Mouse (Mus musculus): Measurements from ENCODE around the gene Mcl1.
"Not testable (repeated sequence)": the region's sequence is repeated elsewhere in the genome, so short reads cannot be mapped to it uniquely, and the experiment has no call there.

Mcl1 gene

DNA sequence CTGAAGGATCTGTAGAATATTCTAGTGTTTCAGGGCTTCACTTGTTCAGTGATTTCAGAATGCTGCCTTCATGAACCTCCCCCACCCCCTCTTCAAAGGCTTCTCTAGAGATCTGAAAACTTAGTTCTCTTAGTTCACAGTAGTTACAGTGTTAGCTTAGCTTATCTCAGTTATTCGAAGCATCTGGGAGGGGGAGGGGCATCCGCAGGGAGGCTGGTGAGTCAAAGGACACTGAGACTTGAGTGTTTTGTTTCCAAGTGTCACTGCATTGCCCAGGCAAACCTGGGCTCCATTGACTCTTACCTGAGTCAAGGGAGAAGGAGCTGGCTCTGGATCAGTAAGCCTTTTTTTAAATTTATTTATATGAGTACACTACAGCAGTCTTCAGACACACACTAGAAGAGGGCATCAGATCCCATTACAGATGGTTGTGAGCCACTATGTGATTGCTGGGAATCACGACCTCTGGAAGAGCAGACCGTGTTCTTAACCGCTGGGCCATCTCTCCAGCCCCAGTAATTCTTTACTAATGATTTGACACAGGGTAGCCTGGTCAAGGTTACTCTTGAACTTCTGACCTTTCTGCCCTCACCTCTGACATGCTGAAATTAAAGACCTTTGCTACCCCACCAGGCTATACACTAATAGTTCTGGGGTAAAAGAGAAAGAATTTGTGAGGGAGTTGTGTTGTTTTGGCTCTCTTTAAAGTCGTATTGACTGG, 7.7 kb downstream of the Mcl1 start:
- DNase-seq (ENCODE audit: extremely low read depth, low read depth, low spot score) = no peak

DNA sequence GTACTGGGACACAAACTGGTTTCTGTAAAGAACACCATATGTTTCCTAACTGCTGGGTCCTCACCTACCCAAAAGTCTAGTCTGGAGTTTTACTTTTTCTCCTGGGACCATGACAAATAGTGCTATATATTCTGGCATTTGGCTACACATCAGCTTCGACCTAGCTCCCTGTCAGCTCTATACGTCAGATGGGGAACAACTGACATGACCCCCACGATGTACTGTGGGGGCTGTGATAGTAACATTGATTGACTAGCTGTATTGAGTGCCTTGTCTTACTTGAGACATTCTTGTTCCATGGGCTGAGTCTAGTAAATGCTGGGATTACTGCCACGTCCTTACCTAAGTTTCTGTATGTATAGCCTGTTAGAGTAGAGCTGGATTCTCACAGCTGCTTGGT, 8.9 kb downstream of the Mcl1 start:
- DNase-seq (ENCODE audit: extremely low read depth, low read depth, low spot score) = no peak

DNA sequence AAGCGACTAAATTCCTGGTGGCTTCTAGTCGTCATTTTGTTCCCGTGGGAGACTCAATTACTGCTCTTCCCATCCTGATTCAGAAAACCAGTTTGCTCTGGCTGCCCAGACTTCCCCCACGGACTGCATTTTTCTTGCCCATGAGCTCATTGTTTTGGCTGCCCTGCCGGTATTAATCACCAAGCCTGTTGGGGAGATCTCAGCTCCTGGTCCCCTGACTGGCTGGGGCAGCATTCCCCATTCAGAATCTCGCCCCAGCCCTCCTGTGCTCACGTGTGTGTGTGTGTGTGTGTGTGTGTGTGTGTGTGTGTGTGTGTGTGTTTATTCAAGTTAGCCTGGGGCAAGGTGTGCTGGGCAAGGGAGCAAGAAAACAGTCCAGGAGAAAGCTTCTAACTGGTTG, 9.4 kb downstream of the Mcl1 start:
- DNase-seq (ENCODE audit: extremely low read depth, low read depth, low spot score) = no peak

DNA sequence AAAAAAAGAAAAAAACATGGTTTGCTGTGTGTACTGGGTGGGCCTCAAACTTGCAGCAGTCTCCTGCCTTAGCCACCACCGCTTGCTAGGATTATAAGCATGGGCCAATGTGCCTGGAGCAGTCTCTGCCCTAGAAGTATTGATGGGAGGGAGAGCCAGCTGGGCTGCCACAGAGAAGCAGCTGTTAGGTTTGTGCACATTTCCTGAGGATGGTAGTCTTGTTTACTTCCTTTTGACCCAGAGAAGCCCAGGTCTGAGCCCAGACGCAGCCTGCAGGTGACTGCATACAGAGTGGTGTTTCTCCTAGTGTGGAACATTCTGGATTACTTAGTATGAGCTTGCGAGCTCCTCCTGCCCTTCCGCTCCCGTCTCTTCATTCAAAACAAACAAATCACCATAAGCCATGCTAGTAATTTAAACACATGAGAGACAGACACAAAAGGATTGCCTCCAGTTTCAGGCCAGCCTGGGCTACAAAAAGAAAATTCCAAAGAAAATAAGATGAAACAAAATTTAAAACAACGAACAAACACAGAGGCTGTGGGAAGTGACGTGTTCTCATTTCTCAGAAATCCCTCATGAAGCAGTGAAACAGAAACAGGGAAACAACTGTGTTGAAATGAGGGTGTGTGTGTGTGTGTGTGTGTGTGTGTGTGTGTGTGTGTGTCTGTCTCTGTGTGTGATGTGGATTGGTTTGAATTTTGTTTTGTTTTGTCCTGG, 10.2 kb downstream of the Mcl1 start:
- DNase-seq (ENCODE audit: extremely low read depth, low read depth, low spot score) = no peak

DNA sequence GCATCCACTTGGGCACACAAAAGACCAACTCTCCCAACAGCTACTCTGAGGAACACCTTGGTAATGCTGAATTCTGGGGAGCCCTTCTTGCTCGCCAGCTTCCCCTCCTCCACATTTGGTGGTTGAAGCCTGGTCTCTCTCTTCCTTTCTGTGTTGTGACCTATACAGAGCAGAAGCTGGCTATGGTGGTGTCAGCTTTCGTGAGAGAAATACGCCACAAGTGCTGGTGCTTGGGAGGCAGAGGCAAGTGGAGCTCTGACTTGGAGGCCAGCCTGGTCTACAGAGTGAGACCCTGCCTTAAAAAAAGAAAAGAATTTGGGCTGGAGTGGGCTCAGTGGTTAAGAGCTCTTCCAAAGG, 10.7 kb downstream of the Mcl1 start:
- no peak for DNase-seq (ENCODE audit: extremely low read depth, low read depth, low spot score)

DNA sequence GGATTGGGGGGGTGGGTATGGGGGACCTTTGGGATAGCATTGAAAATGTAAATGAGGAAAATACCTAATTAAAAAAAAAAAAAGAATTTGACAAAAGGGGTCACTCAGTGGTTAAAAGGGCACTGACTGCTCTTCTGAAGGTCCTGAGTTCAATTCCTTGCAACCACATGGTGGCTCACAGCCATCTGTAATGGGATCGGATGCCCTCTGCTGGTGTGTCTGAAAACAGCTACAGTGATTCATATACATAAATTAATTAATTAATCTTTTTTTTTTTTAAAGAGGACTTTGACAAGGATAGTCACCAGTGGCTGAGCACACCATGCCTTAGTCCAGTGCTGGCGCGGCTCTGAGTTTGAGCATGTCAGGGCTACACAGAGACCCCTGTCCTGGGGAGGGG, 11.8 kb downstream of the Mcl1 start:
- not testable (repeated sequence) for DNase-seq (ENCODE audit: extremely low read depth, low read depth, low spot score)

DNA sequence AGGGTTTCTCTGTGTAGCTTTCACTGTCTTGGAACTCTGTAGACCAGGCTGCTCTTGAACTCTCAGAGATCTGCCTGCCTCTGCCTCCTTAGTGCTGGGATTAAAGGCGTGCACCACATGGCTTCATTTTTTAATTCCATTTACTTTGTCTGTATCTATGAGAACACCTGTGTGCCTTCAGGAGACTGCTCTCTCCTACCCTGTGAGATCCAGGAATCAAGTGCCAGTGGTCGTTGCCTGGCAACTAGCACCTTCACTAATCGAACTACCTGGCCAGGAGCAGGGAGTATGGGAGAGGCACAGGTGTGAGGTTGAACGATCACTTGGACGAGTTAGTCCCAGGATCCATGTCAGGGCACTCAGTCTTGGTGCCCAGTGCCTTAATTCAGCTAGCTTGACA, 12.6 kb downstream of the Mcl1 start:
- no peak for DNase-seq (ENCODE audit: extremely low read depth, low read depth, low spot score)

DNA sequence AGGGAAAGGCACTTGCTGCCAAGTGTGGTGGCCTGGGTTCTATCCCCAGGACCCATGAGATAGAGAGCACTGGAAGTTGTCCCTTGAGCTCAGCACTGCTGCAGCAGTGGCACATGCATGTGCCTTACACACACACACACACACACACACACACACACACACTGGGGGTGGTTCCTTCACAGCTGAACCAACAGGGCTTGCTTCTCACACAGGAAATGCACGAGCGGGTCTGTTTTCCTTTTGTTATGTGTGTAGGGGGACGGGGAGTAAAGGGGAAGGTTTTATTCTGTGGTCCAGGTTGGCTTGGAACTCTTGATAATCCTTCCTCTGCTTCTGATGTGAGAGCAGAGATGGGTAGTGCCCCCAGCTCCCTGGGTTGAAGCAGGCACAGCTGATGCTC, 13.9 kb downstream of the Mcl1 start:
- no peak for DNase-seq (ENCODE audit: extremely low read depth, low read depth, low spot score)

DNA sequence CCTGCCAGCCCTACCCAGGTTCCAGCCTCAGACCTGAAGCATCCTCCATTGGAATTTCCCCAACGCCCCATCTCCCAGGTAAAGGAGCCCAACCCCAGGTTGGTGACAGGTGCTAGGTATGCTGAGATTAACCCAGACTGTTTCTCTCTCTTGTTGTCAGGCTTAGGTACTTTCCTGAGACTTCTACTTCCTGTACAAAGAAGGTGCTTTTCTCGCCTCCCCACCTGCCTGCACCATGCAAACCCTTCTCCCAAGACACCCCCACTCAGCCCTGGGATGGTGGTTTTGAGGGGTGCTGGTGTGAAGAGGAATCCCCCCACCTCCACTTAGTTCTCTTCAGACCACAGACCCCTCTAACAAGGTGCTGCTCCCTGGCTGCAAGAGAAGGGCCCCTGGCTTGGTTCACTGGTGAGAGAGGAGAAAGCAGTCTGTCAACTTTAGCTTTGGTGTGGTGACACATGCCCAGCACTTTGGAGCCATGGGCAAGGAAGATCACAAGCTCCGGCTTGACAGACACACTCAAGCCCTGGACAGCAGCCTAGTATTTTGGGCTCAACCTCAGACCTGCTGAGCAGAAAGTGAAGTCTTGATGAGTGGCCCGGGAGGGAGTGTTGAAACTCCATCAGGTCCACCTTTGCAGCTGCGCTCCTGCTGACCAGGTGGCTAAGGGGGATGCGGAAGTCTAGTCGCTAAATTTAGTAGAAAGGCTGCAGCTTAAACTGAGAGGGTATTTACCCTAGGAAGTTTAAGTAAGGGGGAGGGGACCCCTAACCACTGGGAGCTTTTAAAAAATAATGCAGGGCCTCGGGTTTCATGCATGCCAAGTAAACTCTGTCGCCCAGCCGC, 14.5 kb downstream of the Mcl1 start:
- DNase-seq (ENCODE audit: extremely low read depth, low read depth, low spot score) = no peak

DNA sequence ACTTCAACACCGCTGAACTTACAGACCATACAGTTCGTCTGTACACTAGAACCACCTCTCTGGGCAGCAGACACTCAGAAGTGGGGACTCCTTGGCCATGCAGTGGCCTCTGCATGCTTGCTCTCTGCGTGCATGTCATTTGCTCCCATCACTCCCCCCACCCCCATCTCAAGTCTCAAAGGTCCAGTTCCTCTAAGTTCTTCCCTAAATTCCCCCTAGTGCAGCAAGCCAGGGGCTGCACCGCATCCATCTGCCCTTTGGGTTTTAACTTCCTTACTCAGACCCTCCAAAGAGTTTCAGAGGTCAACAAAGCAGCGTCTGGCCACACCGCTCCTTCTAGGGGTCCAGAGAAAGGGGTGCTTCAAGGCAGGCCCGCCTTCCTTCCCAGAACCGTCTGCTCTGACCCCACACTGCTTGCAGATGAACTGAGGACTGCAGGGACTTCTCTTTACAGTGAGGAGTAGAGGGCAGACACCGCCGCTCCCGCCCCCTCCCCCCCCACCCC, 15.2 kb downstream of the Mcl1 start:
- no peak for DNase-seq (ENCODE audit: extremely low read depth, low read depth, low spot score)

DNA sequence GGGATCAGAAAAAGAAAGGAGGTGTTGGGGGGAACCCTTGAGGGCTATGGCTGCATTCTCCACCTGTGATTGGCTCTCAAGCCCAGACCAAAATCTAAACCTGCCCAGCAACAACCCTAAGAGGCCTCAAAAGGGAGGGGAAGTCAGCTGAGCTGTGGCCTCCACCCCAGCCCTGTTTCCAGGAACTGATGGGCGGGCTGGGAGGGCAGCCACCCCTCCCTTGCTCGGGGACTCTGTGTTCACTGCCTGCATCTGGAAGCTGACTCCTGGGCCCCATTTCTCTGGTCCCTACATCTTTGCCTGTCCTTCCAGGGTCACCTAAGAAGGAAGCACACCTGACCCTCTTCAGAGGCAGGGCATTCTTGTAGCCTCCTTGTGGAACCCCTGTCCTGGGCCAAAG, 15.6 kb downstream of the Mcl1 start:
- DNase-seq (ENCODE audit: extremely low read depth, low read depth, low spot score) = no peak

DNA sequence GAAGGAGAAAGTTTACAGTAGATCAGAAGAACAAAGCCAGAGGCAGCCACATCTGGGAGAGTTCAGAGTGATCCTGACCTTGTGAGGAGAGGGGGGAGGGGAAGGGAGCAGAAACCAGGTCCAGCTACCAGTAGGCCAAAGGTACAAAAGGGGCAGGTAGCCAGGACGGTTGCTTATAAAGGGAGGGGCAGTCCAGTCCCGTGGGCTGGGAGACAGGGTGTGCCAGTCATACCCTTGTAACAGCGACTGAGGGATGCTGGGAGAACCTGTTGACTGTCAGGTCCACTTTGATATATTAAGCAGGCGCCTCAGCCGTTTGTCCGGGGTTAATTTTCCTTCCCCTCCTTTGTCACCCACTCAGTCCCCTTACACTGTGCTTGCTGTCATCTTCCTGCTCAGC, 16.2 kb downstream of the Mcl1 start:
- DNase-seq (ENCODE audit: extremely low read depth, low read depth, low spot score) = no peak

DNA sequence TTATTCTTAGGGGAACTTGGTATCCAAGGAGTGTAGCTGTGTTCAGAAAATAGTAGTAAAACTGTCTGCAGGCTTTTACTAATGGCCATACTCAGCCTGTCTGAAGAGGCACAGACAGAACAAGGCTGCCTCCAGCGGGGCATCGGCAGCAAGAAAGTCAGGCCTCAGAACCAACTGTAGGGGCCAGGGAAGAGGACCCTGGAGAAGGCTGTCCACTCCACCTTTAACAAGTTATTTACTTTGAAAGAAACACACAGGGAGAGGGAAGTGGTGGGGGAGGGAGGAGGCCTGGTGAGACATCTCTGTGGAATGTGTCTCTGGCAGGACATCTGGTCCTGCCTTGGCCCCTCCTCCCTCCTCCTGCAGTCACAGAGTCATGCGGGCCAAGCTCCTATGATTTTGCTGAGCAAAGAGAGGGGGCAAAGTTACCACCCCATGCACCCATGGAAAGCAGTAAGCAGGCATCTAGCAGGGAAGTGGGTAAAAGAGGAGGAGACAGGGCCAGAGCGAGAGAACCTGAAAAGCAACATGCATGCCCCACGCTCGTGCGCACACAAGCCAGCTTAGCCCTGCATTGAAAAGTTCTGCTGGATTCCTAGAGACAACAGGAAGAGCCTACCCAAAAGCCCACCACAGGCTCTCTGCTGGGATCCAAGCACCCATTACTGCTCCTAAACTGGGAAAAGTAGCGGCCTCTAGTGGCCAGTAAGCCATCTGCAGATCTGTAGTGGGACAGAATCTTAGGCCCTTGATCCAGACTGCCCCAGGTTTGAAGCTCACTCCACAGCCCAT, 16.9 kb downstream of the Mcl1 start:
- DNase-seq (ENCODE audit: extremely low read depth, low read depth, low spot score) = no peak

DNA sequence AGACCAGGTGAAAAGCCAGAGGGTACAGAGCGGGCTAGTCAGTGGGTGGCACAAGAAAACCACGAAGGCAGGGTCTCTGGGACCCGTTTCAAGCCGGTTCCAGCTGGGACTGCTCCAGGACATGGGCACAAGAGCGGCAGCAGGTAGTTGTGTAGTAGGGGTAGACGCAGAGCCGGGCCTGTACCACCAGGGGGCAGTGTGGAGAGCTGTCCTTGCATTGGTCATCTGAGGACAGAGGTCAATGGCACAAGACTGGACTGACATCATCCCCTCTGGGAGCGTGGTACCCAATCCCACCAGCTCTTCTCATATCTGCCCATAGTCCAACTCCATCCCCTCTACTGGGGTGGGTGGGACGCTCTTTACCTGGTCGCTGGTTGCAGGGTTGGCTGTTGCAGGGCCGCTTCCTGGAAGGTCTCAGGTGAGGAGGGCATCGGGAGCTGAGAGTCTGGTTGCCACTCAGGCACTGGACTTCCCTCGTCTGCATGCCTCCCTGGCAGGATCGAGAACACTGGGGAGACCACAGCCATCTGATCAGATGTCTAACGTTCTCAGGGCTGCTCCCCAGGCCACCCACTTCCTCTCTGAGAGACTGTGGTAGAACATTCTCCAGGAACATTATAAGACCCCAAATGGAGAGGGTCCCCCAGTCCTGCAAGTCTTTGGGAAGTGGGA, 18.3 kb downstream of the Mcl1 start:
- DNase-seq (ENCODE audit: extremely low read depth, low read depth, low spot score) = no peak

DNA sequence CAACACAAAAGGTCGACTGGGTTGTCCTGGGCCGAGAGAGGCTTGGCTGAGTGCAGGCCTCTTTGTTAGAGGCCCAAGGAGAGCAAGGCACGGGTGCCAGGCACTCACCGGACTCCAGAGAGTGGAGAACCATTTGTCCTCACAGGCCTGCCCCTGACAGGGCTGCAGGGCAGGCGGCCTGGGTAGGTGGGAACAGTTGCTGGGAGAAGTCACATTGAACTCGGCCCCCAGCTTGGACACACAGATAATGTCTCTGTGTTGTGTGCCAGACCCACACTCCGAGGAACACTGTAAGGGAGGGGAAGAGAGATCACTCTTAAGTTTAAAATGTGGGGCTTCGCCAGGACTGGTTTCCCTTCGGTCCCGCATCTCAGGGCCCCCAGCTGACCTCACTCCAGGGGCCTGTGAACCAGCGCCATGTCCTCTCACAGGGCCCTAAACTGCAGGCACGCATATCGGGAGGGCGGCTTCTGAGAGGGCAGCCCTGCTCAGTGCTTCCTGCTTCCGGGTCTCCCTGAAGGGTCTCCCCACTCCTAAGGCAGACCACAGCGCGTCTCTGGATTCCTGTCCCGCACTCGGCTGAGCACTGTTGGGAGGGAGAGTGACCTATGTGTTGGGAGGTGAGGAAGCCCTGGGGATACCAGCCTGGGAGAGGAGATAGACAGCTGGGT, 19.0 kb downstream of the Mcl1 start:
- DNase-seq (ENCODE audit: extremely low read depth, low read depth, low spot score) = no peak

DNA sequence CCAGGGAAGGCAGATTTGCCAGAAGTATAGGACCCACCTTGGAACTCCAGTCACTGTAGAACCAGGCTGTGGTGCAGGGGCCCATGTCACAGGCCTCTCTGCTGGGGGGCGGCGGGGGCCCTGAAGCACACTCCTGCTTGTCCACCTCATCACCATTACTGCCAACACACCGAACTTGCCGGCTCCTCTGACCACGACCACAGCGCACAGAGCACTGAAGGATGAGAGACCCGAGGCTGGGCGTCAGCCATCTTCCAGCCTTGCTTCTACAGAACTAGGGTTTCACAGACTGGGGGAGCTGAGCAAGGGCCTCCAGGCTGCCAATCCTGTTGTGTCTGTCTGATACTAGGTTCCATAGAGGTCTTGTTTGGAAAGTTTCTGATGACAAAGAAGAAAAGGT, 21.0 kb downstream of the Mcl1 start:
- no peak for DNase-seq (ENCODE audit: extremely low read depth, low read depth, low spot score)

DNA sequence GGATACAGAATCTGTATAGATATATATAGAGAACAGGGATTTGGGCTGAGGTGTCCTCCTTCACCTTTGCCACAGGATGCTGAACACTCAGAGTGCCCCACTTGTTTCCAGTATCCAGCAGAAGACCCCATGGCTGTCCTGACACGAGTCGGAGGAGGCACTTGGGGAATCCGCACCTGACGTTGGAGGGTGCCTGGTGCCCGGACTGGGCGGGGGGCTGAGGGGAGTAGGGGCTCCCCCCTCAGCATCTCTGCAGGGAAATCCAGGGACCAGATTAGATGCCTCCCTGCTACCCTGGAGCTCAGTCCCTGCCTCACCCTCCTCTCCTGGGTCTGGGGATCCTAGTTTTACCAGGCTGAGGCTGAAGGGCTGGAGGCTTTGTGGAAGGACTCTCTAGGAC, 22.1 kb downstream of the Mcl1 start:
- no peak for DNase-seq (ENCODE audit: extremely low read depth, low read depth, low spot score)

DNA sequence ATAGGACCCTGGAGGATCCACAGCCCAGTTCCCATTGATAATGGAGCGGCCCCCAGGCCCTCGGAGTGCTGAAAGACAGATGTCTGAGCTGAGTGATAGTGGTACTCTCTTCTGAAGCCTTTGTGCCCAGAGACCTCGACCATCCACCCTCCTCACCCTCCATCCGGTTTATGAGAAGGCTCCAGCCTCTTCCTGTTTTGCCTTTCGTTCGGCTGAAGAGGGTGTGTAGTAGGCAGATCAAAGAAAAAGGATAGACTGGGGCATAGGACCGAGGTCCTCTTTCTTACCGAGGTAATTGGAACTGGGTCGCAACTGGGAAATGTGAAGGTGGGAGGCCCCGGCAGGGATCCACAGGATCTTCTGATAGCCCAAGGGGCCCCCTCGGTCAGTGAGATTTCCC, 22.8 kb downstream of the Mcl1 start:
- no peak for DNase-seq (ENCODE audit: extremely low read depth, low read depth, low spot score)

DNA sequence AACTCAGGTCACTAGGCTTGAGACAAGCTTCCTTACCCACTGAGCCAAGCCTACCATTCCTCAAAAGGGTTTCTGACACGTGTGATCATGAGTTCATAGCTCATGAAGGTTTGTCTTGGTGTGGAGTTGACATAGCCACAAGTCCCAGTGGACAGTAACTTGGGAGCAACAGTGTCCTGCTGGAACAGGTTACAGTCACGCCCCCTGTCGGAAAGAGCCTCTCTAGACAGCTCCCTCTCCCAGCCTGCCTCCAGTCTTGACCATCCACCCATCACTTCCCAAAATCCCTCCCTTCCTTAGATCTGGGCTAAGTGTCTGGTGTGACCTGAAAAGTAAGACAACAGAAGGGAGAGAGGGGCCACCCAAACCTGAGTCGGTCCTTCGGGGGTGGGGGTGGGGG, 24.3 kb downstream of the Mcl1 start:
- no peak for DNase-seq (ENCODE audit: extremely low read depth, low read depth, low spot score)

DNA sequence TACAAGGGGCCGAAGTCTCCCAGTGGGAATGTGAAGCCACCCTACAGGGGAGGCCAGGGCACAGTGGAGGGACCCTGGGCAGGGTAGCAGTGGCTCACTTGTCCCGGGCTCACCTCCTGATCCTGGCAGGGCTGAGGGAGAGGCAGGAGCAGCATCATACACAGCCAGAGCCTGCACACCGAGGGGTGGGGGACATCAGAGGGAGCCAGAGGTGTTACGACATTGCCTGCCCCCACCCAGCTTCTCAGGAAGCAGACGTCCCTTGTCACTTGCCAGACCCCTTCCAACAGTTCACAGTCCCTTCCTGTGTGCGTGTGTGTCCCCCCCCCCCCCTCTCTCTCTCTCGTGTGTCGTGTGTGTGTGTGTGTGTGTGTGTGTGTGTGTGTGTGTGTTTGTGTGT, 26.3 kb downstream of the Mcl1 start:
- DNase-seq (ENCODE audit: extremely low read depth, low read depth, low spot score) = no peak
